Mouse (Mus musculus): ENCODE measurements around the gene Il16.
A peak's percentile ranks its signal among the peaks of the same experiment; 100 is the strongest.

The Il16 gene

DNA sequence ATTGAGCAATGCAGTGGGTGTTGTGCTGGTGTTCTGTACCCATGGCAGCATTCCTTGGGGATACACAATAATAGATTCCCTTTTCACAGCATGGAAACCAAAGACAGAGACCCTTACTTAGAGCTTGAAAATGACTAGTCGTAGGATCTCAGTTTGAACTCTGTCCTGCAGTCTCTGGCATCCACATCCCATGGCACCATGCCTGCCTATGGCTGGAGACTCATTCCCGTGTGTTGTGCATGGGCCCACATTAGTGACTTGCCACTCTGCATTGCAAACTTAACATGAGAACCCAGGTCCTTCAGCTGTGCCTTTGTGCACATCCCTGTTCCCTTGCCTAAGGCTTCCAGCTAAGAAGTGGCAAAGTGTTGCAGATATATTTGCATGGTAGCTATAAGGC, 100.8 kb downstream of the Il16 start:
- no peak for DNase-seq (ENCODE audit: extremely low spot score)

DNA sequence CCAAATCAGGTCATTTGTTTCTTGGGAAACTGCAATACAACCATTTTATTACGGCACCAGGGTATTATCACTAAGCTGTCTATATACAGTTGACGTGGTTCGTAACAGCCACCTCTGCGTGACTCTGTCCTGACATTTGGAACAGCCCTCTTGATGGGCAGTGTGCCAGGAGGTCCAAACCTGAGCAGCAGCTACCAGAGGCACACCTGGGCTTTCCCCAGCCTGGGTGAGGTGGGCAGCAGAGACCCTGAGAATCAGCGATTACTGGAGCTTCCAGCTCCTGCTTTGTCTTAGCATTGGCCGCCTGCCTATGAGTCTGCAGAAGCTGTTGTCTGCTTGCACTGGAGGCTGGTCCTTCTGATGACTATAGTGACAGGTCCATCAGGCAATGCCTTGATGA, 101.9 kb downstream of the Il16 start:
- no peak for DNase-seq (ENCODE audit: extremely low spot score)

DNA sequence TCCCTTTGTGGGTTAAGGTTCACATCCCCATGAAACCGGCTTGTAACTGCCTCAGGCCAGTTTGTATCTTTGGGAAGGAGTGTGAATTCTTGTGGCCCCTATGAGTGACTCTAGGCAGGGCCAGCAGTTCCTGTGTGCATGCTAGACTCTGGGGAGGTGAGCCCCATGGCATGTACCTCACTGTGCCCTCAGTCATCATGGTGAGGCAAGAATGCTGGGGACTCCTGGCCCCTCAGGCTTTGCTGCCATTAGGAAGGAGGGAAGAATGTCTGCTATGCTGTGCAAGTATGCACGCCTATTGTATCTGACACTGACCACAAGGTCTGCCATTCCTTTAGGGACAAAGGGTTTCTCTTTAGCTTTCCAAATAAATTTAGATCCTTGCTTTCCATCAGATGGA, 104.4 kb downstream of the Il16 start:
- peak; percentile 14 for DNase-seq (ENCODE audit: extremely low spot score)

DNA sequence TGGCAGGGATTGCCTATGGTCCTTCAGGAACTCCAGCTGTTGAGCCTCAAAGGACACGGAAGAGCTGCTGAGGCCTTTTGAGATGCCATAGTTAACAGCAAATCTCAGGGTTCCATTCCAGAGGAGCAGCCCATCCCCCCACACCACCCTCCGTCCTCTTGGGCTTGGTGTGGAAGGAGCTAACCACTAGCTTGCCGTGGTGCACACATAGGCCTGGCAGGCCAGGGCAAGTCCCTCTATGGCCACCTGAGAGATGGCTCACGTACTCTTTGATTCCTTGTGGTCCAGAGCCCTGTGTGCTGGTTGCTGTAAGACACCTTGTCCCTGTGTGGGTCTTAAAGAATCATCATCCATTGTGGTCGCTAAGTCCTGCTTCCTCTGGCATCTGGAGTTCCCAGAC, 104.9 kb downstream of the Il16 start:
- DNase-seq (ENCODE audit: extremely low spot score), result no peak

DNA sequence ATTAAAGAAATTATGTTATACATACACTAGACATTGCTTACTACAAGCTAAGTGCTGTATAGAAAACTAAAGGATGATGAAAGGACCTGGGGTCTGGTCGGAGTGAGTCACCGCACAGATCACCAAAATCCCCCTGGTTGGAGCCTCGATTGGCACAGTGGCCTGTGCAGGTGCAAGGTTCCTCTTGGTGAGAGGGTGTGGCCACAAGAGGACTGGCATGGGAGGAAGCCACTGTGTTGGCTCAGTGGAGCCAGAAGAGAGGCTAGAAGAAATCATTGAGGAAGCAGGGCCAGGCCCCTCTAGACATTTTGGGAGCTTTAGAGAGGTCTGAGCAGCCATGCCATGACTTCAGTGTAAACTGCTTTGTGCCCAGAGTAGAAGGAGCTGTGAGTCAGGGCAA, 106.4 kb downstream of the Il16 start:
- no peak for DNase-seq (ENCODE audit: extremely low spot score)

DNA sequence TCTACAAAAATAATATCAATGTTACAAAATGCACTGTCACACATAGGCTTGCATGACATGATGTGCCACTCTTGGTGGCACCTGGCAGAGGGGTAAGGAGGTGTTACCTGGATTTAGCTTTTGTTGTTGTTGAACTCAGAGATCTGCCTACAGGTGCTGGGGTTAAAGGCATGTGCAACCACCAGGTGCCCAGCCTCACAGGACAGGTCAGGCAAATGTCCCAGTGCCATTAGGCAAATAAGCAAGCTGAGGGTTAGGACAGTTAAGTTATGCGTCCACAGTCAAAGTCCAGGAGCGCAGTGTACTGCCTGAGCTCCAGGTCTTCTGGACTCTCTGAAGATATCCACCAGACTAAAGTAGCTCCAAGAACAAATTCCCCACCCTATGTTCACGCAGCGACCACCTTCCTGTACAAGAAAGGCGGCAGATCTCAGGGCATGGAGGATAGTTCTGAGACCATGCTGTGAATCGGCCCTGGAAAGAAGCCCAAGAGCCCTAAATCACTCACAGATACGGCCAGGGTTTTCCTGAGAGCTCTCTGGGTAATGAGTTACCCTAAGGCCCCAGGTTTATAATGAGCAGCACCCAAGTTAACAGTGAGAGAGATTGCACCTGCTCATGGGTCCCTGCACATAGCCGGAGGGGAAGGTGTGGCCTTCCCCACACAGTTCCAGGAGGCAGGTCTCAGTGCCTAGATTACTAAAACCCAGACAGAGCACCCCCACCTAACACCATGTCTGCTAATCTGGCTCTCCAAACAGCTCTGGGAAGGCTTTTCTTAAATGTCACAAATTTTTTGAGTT, 107.5 kb downstream of the Il16 start:
- no peak for DNase-seq (ENCODE audit: extremely low spot score)

DNA sequence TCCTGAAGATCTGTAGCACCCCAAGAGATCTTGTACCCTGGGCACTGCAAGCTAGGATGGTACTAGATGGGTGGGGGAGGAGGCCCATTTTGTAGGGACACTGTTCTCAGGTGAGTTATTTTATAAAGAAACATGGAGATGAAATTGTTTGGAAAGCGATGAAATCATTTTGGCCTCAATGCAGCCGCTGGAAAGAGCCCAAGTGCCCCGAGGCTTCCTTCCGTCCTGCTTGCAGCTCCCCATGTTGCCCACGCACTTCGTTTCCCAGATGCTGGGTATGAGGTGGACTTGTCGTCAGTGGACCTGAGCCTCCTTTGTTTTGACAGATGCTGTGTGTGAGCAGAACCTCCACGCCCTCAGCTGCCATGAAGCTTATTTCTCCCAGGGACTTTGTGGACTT, 109.1 kb downstream of the Il16 start:
- DNase-seq (ENCODE audit: extremely low spot score), result no peak

DNA sequence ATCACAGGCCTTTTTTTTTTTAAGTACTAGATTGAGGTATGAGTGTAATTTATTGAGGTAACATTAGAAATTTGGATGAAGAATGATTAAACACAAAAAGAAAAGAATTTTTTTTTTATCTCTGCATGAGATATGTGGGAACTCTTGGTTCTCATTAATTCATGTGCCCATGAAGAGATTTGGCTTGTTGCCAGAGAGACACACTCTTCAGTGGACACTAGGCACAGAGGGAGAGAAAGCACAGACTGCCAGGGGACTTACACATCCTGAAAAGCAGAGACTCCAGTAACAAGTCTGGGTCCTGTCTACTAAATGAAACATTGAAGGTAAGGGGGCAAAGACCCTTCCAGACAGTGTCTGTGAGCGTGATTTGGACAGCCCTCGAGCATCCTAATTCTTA, 109.8 kb downstream of the Il16 start:
- no peak for DNase-seq (ENCODE audit: extremely low spot score)

DNA sequence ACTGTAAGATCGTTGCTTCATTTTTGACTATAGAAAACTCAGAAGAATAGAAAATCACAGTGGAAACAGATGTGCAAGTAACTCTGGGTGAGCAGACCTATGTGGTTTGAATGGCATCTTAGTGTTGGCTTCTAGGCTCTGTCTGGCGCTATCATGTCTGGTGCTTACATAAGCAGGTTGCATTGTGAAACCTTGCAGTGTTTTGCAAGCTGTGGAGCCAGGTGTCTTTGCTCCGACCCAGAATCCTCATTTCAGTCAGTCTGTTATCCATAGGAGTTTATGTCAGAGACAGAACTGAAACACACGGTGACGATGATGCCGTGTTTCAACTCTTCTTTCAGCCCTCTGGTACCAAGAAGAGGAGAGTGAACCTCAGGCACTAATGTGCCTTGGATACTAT, 111.7 kb downstream of the Il16 start:
- DNase-seq (ENCODE audit: extremely low spot score), result no peak

DNA sequence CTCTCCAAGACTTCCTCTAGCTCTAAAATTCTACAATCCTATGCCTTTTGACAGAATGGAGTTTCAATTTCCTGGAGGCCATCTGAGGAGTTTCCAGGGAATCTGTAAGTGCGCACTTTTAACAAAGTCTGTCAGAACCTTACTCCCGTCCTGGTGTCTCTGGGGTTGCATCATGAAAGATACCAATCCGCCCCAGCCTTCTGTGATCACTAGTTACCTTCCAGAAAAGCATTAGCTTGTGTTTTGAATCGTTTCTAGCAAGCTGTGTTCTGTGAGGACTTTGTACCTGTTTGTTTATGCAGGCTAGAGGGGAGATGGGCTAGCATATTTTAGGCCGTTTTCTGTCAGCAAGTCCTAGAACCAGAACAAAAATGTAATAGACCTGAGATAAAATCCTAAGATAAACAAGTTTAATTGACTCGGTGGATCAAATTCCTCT, 112.8 kb downstream of the Il16 start:
- no peak for DNase-seq (ENCODE audit: extremely low spot score)

DNA sequence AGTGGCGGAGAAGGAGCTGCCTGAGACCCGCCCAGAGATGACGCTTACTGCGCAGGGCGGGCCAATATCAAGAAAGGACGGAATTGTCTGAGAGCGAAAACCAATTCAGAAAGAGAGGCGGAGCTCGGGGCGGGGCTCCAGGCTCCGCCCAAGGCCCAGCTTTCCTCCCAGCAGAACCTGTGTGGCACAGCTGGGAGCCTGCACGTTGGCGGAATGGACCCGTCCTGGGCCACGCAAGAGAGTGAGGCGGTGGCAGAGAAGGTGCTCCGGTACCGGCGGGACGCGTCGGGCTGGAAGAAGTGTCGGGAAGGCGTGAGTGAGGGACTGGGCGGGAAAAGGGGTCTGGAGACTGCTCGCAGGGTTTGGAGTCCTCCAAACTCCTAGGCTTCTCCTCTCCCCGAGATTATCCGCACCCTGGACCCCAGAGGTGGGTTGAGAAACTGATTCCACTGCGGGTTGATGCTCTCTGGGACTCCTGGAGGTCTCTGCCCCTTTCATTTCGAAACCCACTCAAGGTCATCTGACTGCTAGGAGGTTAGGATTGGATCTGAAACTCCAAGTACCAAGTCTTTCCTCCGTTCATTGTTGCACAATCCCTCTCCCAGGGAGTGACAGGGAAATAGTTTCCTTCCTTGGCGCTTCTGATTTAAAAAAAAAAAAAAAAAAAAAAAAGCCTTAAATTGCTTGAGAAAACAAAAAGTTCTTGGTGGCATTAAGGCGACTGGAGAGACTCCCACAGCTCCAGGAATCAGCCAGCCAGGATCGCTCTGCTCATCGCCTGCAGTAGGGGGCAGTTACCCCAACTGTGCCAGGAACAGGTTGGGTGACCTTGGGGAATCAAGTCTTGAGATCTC, 113.5 kb downstream of the Il16 start, which contains the start of gene Stard5:
Gene Stard5, plus strand, starts transcription at position 132 of the 854 bp plus-strand sequence.
- DNase-seq (ENCODE audit: extremely low spot score), result peak; percentile 91

DNA sequence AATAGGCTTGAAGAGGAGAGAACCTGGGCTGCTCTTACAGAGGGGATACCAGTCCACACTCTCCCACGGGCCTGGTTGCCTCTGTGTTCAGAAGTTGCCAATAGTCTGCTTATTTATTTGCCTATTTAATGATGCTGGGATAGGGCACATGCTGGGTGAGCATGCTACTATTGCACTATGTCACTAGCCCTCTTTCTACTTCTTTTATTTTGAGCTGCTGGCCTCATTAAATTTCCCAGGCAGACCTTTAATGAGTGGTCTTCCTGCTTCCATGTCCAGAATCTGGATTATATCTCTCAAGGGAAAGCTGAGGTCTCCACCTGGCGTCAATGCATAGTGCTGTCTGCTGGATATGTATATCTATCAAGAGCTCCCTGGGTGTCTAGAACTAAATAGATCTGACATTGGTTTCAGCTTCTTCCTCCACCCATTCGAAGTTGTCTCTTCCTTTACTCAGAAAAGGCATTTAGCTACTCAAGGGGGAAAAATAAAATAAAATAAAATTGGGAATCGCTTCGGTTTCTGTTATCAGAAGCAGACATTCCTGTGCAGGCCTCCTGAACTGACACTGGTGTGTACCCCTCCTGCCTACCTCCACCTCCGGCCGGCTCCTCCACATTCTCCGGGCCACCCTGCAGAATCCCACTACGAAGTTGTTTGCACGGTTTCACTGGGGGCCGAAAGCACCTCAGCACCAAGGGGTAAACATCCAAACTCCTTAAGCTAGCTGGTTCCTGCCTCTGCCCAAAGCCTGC, 114.3 kb downstream of the Il16 start:
- DNase-seq (ENCODE audit: extremely low spot score), result no peak

DNA sequence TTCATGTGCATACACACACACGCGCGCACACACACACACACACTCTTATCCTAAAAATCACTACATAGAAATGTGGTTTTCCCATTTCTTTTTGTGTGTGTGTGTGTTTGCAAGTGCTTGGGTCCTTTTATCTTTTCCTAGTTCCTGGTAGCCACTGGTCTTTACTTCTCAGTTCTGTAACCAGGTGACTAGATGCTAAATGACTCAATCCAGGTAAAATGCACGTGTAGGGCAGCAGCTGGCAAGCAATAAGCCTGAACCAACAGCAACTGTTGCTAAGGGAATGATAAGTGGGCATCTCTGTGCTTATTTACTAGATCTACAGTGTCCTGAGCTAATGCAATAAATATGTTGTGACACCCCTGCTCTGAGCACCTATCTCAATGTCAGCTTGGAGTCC, 118.2 kb downstream of the Il16 start:
- DNase-seq (ENCODE audit: extremely low spot score), result no peak

DNA sequence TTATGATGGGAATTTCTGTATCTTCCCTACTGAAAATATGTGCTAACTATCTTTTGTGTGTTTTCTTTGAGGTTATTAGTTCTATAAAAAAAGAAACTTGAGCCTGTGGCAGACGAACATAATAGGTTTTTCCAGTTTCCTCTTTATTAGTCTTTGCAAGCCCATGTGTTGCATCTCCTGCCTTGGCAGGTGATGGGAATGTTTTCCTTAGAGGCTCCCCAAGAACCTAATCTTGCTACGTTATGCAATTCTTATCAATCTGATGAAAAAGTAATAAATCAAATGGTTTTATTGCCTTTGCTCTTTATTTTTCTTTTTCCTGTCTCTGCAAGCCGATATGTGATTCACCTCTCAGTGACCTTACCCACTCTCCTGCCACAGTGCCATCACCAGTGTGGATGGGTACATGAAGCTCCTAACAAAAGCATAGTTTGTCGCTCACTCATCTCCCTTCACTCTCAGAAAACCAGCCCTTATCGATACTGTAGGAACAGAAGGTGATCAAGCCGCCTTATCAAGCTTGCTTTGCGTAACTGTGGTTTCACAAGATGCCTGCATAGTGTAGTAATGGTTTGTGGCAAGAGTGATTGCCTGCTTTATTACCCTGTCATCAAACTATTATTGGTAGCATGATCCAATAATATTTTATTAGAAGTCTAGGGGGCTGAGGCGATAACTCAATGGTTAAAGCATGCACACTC, 118.8 kb downstream of the Il16 start:
- no peak for DNase-seq (ENCODE audit: extremely low spot score)

DNA sequence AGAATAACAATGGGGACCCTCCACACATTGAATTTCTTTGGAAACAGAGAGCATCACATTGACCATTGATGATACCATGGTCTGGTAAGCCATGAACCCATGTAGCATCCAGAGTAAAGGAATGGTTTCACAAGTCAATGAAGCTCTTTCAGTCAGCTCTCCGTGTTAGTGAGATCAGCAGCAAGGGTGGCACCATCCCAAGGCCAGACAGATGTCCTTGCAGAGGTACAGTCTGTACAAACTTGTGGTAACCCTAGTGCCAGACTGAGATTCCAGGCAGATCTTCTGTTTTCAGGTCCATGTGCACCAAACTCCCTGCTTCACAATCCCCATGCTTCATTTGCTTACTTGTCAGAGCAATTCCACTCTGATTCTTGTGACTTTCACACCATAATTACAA, 121.5 kb downstream of the Il16 start:
- no peak for DNase-seq (ENCODE audit: extremely low spot score)

DNA sequence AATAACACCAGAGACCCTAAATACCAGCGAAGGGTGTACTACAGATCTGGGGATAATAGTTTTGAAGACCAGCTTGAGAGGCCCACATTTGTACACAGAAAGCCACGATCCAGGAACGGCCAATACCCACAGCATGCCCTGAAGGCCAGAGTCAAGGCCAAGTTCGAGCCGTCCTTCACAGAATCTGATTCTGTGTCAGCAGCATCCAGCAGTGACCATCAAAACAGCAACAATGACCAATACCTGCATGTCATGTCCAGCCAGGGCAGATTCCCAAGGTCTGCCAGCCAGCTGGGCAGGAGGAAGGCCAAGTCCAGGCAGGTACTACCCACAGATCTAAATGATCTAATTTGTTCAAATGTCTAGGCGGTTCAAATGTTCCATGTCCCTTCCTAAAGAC, 122.9 kb downstream of the Il16 start:
- no peak for DNase-seq (ENCODE audit: extremely low spot score)

DNA sequence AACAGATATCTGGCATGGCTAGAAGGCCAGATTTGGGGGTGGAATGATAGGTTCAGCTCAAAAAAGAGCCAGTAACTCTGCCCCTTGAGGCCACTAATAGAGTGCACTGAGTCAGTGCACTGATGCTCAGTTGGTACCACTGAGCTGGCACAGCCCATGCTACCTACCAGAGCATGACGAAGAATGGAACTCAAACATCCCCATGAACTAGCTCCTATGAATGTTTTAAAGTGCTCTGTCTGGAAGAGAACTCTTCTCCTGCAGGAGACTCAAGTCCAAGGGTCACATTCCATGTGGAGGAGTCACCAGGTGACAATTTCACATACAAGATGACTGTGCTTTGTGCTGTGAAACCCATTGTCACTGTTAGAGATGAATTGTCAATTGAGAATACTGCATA, 126.8 kb downstream of the Il16 start:
- no peak for DNase-seq (ENCODE audit: extremely low spot score)

DNA sequence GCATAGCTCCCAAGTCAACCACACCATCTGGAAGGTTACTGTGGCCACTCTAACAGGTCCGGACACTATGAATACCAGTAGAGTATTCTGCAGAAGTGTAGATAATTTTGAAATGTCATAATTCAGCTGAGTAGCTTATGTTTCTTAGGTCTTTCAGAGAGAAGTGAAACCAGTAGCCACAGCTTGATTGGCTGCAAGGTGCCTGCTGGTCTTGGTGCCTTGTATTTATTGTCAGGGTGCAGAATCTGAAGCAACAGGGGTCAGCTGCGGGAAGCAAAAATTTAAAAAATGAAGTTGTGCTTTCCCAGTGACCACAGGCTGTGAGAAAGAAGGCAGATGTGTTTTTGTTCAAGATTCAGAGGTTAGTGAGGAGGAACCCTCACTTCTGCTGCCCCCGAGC, 129.3 kb downstream of the Il16 start:
- DNase-seq (ENCODE audit: extremely low spot score), result no peak

DNA sequence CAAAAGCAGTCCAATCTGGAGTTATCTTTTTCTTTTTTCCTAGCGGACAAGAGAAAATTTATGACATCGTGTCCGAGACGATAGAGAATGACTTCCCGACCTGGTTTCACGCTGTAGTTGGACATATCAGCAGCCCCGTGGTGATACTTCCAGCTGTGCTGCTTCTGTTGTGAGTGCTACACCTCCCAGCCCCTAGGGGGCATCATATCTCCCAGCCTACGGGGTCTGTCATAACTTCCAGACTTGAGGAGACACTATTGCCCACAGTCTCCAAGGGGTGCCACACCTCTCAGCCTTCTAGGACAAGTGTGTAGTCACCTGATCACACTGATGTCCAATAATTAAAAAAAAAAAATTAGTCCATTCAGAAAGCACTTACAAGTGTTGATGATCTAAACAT, 129.7 kb downstream of the Il16 start:
- DNase-seq (ENCODE audit: extremely low spot score), result no peak

DNA sequence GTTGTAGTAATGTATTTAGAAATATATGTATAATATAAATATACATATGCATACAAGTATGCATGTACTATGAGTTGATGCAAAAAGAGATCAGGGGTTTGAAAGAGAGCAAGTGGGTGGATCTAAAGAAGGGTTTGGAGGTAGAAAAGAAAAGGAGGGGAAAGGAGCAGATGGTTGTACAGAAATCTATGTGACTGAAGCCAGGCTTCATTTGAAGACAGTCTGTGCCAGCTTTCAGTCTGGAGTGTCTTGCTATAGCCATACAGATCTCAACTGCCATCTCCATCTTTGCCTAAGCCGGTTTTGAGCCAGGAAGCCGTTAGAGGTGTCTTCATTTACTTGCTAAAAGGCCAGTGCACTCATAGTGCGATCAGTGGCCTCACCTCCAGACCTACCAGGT, 130.3 kb downstream of the Il16 start:
- DNase-seq (ENCODE audit: extremely low spot score), result no peak

DNA sequence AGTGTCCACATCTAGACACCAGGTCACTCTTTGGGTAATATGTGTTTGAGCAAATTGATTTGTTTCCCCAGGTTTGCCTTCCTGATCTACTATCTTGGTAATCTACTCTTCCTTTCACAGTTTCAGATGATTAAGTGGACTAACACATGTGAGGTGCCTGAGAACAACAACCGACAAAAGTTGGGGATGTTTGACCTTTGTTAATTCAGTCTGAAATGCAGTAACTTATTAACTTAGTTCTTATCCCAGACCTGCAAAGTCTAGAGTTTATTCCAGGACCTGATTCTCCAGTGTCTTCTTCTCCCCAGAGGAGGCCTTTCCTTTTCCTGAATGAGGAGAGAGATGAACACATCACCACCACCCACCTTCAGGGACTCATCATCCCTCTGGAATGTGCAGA, 133.6 kb downstream of the Il16 start:
- DNase-seq (ENCODE audit: extremely low spot score), result no peak

DNA sequence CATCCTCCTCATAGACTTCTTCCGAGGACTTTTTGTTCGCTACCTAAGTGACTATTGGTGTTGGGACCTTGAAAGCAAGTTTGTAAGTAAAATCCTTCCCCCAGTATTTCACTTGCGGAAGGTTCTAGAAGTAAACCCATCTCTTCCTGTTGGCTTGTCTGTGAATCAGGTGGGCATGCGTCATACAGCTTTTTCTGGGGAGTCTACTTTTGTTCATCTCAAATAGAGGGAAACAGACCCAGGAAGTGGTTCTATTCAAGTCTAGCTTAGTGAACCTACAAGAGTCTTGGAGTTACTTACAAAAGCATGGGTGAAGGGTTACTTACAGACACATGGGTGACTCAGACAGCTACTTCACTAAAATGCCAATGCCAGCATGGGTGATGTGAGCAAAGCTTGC, 135.6 kb downstream of the Il16 start:
- DNase-seq (ENCODE audit: extremely low spot score), result no peak

Measured in embryo, embryonic 9.5 days (tissue).